Mouse (Mus musculus) cerebellum, adult 2 months (tissue): Measurements from ENCODE around the gene Cxcr5.

Source experiments
- CTCF ChIP-seq: fragments of 200-500 bp; IDR thresholded peaks from 2 replicates; pipeline ENCODE4 v1.5.1; 2011; ENCODE audit warnings: low read depth, mild to moderate bottlenecking, control low read depth, low read length, moderate library complexity, borderline replicate concordance; ENCODE audit not compliant: insufficient read depth
- POLR2A ChIP-seq: fragments of 200-500 bp; IDR thresholded peaks from 2 replicates; pipeline ENCODE4 v1.6.1; 2011; ENCODE audit warnings: low read length, control low read depth, borderline replicate concordance; ENCODE audit not compliant: insufficient read depth

DNA sequence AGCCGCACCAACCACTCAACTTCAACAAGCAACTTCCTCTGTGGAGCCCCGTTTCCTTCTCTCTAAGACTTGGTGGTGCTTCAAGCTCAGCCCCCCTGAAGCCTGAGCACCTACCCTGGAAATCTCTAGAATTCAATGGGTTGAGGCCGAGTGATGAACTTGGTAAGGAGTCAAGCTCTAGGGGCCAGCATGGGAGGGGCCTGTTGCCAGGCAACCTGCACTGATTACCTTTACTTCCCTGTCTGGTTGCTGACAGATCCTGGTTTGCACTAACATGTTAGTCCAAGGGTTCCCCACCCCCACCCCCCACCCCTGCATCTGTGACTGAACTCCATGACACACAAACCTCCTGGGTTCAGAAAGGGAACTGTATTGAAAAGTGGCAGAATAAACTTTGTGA is 16.7 kb downstream of the Cxcr5 start:
- TF ChIP-seq POLR2A (no peak), CTCF (no peak)
